Mouse (Mus musculus) hindbrain, embryonic 10.5 days (tissue): ENCODE data around the gene Dlg2. TPM values are rescaled to one million over a fixed set of nuclear protein-coding genes. Genes with fewer than 3 reads are reported as not detected.
A peak's percentile ranks its signal among the peaks of the same experiment; 100 is the strongest.

Experiments
- DNase-seq: peaks from one replicate; pipeline ENCODE4 v3.0.0-alpha.2; 2017; ENCODE audit warnings: low spot score
- H3K27ac ChIP-seq: fragments of 300-500 bp; sonication (generic); 2 replicates; pipeline ENCODE4 v1.5.1; 2016; ENCODE audit warnings: mild to moderate bottlenecking, moderate library complexity
- H3K27me3 ChIP-seq: fragments of 300-500 bp; sonication (generic); 2 replicates; pipeline ENCODE4 v1.6.1; 2016; ENCODE audit warnings: mild to moderate bottlenecking; ENCODE audit not compliant: poor library complexity, insufficient read depth, severe bottlenecking
- H3K36me3 ChIP-seq: fragments of 300-500 bp; sonication (generic); 2 replicates; pipeline ENCODE4 v1.6.1; 2016; ENCODE audit warnings: mild to moderate bottlenecking, moderate library complexity
- H3K4me1 ChIP-seq: fragments of 300-500 bp; sonication (generic); replicated peaks from 2 replicates; pipeline ENCODE4 v1.6.1; 2016; ENCODE audit warnings: mild to moderate bottlenecking
- H3K4me3 ChIP-seq: fragments of 300-500 bp; sonication (generic); 2 replicates; pipeline ENCODE4 v1.5.1; 2016; ENCODE audit warnings: mild to moderate bottlenecking, moderate library complexity
- H3K9me3 ChIP-seq: fragments of 300-500 bp; sonication (generic); 2 replicates; pipeline ENCODE4 v1.6.1; 2016; ENCODE audit warnings: mild to moderate bottlenecking, moderate library complexity
- WGBS: fragments of 180-500 bp; shearing (Covaris S2); methylation state at CpG from one replicate; pipeline ENCODE4 v1.1.7; 2016; 5-methylcytosine and 5-hydroxymethylcytosine counted together
- polyA plus RNA-seq: library from polyadenylated mRNA; unstranded; fragments of >200 nt; fragmentation: Nextera tagmentation; extraction: Ambion mirVana; gene quantifications from 2 replicates; pipeline ENCODE4 v1.2.1, GENCODE M21; 2016

Gene Dlg2
- polyA plus RNA-seq, 1 experiment from 2014 or later = 2.2 TPM

DNA sequence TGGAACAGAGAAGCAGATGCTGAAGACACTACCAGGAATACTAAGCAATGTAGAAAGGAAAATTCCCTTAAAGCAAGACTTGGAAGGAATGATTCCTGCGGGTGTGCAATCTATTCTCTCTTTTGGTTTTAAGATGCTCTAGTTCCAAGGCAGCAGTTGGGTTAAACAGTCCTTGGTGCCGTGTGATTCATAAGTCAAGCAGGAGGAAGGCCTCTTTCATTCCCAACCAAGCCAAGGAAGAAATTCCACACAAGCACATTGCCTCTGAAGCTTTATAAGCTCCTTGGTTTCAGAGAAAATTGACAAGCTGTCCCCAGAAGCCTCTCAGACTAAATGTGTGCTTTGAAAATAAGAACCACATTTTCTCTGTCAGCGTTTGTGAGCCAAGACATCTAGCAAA lies 1309.4 kb downstream of the Dlg2 start:
- no peaks in the 10 kb centered on the region for H3K4me1 ChIP-seq
- no peaks in the 10 kb centered on the region for H3K36me3 ChIP-seq
- H3K27ac ChIP-seq = no peak overlapping the region
- H3K4me3 ChIP-seq = no peak overlapping the region
- DNase-seq = no peak
- H3K9me3 ChIP-seq = no peaks in the 10 kb centered on the region
- 81% methylated on average over 3 of the region's 3 CpGs for WGBS
- H3K27me3 ChIP-seq = no peaks in the 10 kb centered on the region

GRCm38 (mm10) chr7:91790949-91791564 lies 1314.6 kb downstream of the Dlg2 start:
- H3K9me3 ChIP-seq = no peaks in the 10 kb centered on the region
- whole genome bisulfite sequencing = 77% methylated on average over 4 of the region's 4 CpGs
- no peaks in the 10 kb centered on the region for H3K4me1 ChIP-seq
- DNase-seq = no peak
- H3K36me3 ChIP-seq = no peaks in the 10 kb centered on the region
- no peak overlapping the region for H3K27ac ChIP-seq
- no peak overlapping the region for H3K4me3 ChIP-seq
- H3K27me3 ChIP-seq = no peaks in the 10 kb centered on the region

DNA sequence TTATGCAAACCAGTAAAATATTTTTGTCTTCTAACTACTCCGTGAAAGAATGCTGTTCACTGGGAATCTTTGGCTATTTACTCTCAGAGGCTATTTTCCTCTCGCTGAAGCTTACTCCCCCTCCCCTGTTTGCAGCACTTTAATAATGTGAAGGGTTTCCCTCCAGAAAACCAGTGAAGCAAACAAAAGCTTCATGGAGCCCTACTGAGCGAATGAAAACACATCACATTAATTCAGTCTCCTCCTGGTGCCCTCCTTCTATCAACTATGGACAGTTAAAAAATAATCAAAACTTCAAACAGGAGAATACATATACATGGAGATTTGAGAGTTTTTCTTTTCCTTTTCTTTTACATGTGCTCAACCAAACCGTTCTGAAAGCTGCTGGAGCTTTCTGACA lies 1330.2 kb downstream of the Dlg2 start:
- Histone ChIP-seq H3K9me3 (no peaks in the 10 kb centered on the region), H3K27me3 (no peaks in the 10 kb centered on the region), H3K4me1 (peaks cover 10% of the 10 kb centered on the region; the same call in 1 of the 2 replicates), H3K4me3 (no peak overlapping the region), H3K27ac (no peak overlapping the region), H3K36me3 (no peaks in the 10 kb centered on the region)
- DNase-seq = no peak
- WGBS = 27% methylated on average over 4 of the region's 4 CpGs

- Histone ChIP-seq H3K27me3 (no peaks in the 10 kb centered on the region), H3K4me1 (peaks cover 10% of the 10 kb centered on the region; the same call in 1 of the 2 replicates), H3K4me3 (no peak overlapping the region), H3K36me3 (no peaks in the 10 kb centered on the region), H3K9me3 (no peaks in the 10 kb centered on the region), H3K27ac (no peak overlapping the region)
- DNase-seq = no peak
- WGBS = 55% methylated on average over 2 of the region's 2 CpGs
These were observed 1334.3 kb downstream of the Dlg2 start for GRCm38 (mm10) chr7:91810774-91811173.

DNA sequence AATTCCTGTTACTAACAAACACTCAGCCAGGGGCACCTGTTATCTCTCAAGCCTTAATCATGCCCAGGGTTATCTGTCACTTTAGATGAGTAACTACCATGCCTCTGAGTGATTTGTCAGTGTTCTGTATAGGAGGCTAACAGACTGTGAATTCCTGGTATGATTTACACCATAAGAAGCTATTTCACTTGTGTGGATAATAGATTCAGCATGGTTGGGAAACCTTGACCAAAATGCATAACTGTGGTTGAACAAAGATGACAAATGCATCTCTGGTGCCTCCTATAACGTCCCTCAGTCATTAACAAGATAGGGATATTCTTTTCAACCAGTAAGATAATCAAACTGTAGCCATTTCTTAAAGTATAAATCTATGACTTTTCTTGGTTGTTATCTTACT lies 1341.5 kb downstream of the Dlg2 start:
- no peaks in the 10 kb centered on the region for H3K9me3 ChIP-seq
- no peaks in the 10 kb centered on the region for H3K27me3 ChIP-seq
- H3K4me3 ChIP-seq = no peak overlapping the region
- H3K27ac ChIP-seq = no peak overlapping the region
- H3K36me3 ChIP-seq = no peaks in the 10 kb centered on the region
- WGBS = 79% methylated on average over 1 of the region's 1 CpGs
- H3K4me1 ChIP-seq = no peaks in the 10 kb centered on the region
- DNase-seq = no peak

GRCm38 (mm10) chr7:91832207-91832606 lies 1355.7 kb downstream of the Dlg2 start:
- Histone ChIP-seq H3K36me3 (no peaks in the 10 kb centered on the region), H3K27ac (no peak overlapping the region), H3K4me3 (no peak overlapping the region), H3K4me1 (no peaks in the 10 kb centered on the region), H3K9me3 (no peaks in the 10 kb centered on the region), H3K27me3 (no peaks in the 10 kb centered on the region)
- WGBS = 75% methylated on average over 5 of the region's 5 CpGs
- no peak for DNase-seq

GRCm38 (mm10) chr7:91845723-91846122 lies 1369.3 kb downstream of the Dlg2 start:
- 40% methylated on average over 1 of the region's 1 CpGs for WGBS
- H3K4me1 ChIP-seq = no peaks in the 10 kb centered on the region
- DNase-seq = no peak

GRCm38 (mm10) chr7:91849364-91849763 lies 1372.9 kb downstream of the Dlg2 start:
- H3K27ac ChIP-seq = no peak overlapping the region
- no peaks in the 10 kb centered on the region for H3K9me3 ChIP-seq
- no peak for DNase-seq
- H3K4me1 ChIP-seq = no peaks in the 10 kb centered on the region
- no peaks in the 10 kb centered on the region for H3K36me3 ChIP-seq
- H3K4me3 ChIP-seq = no peak overlapping the region
- no peaks in the 10 kb centered on the region for H3K27me3 ChIP-seq

More at GRCm38 (mm10) chr7:91845723-91846122, 1369.3 kb downstream of the Dlg2 start:
- no peak overlapping the region for H3K27ac ChIP-seq
- H3K36me3 ChIP-seq = no peaks in the 10 kb centered on the region
- H3K4me3 ChIP-seq = no peak overlapping the region
- no peaks in the 10 kb centered on the region for H3K9me3 ChIP-seq
- no peaks in the 10 kb centered on the region for H3K27me3 ChIP-seq

GRCm38 (mm10) chr7:91853653-91854052 lies 1377.2 kb downstream of the Dlg2 start:
- Histone ChIP-seq H3K36me3 (no peaks in the 10 kb centered on the region), H3K4me3 (no peak overlapping the region), H3K27ac (no peak overlapping the region), H3K9me3 (no peaks in the 10 kb centered on the region), H3K4me1 (no peaks in the 10 kb centered on the region), H3K27me3 (no peaks in the 10 kb centered on the region)
- WGBS = 75% methylated on average over 4 of the region's 4 CpGs
- DNase-seq = no peak

- Histone ChIP-seq H3K36me3 (no peaks in the 10 kb centered on the region), H3K4me3 (no peak overlapping the region), H3K27ac (no peak overlapping the region), H3K9me3 (no peaks in the 10 kb centered on the region), H3K4me1 (no peaks in the 10 kb centered on the region), H3K27me3 (no peaks in the 10 kb centered on the region)
- DNase-seq = no peak
- WGBS = 91% methylated on average over 2 of the region's 2 CpGs
These were observed 1380.5 kb downstream of the Dlg2 start for GRCm38 (mm10) chr7:91856931-91857330.

DNA sequence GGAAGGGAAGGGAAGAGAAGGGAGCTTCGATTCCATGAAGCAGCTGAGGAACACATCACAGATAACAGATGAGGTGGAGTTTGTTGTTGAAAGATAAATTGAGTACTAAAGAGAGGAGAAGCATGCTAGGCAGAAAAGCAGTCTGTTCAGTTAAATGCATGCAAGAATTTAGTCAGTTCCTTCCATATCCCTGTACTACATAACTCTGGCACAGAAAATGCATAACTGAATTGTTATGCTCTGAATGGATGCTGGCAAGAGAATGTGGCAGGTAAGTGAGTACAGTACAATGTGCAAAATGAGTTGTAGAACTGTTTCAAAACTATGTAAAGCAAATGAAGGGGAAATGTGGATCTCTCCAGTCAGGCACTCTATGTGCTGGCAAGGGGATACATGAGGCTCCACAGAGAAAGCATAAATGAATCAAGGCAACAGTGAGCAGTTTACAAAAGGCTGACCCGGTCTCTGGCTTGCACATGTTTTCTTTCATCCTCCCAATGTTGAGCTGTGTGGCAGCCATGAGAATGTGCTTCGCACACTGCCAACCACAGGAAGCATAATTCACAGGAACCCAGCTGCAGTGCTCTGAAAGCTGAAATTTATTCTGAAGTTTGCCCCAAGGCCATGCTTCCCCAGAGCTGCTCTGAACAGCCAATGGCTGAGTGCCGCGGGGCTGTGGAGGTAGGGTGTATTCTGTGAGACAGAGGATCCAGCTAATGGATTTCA lies 1386.5 kb downstream of the Dlg2 start:
- Histone ChIP-seq H3K36me3 (no peaks in the 10 kb centered on the region), H3K4me1 (no peaks in the 10 kb centered on the region), H3K27me3 (no peaks in the 10 kb centered on the region), H3K27ac (no peak overlapping the region), H3K4me3 (no peak overlapping the region), H3K9me3 (no peaks in the 10 kb centered on the region)
- WGBS = 80% methylated on average over 5 of the region's 5 CpGs
- DNase-seq = peak; percentile 7

DNA sequence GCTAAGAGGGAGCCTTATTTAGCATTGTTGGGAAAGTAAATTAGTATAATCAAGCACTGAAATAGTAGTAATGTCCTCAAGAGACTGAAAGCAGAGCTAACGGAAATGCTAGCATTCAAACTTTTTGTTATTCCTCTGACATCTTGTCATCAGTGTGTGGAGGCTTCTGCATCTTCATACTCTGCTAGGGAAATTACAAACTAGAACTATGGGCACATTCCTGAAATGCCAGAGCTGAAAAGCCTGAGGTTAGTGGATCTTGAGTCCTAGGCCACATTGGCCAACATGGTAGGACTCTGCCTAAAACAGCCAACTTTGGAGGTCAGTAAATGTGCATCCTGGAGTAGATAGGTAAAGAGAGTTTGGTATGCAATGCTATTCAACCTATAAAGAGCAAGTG lies 1392.4 kb downstream of the Dlg2 start:
- Histone ChIP-seq H3K27ac (no peak overlapping the region), H3K4me3 (no peak overlapping the region), H3K4me1 (no peaks in the 10 kb centered on the region), H3K9me3 (no peaks in the 10 kb centered on the region), H3K36me3 (no peaks in the 10 kb centered on the region), H3K27me3 (no peaks in the 10 kb centered on the region)
- DNase-seq = no peak
- WGBS = 79% methylated on average over 1 of the region's 1 CpGs

DNA sequence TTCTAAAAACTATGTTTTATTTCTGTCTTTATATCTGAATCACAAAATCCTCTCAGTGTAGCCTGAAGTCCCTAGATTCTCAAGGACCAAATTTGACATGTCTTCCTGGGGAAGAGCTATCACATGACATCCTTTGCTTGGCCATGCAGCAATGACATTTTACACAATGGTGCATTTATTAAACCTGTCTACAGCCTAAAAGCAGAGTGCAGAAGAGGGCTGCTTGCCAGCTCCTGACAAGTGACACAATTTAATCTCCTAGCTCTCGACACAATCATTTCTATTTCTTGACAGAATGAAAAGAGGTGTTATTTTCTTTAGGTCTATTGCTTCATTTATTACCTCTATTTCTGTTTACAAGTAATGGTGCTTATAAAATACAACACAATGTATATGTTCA lies 1400.4 kb downstream of the Dlg2 start:
- WGBS = 77% methylated on average over 1 of the region's 1 CpGs
- Histone ChIP-seq H3K27me3 (no peaks in the 10 kb centered on the region), H3K4me1 (no peaks in the 10 kb centered on the region), H3K36me3 (no peaks in the 10 kb centered on the region), H3K9me3 (no peaks in the 10 kb centered on the region), H3K4me3 (no peak overlapping the region), H3K27ac (no peak overlapping the region)
- DNase-seq = no peak
